12 mouse cellular contexts compared by ENCODE assay signal in genomic region chr13:104025710-104025995, GRCm38 (mm10).
DNase-seq lines count a peak whose midpoint lies in the region; ATAC-seq and TF ChIP-seq lines count a peak whose summit lies in the region.
"Had no signal": no experiment of that assay in that cellular context is flagged by ENCODE, and none has a peak within 500 bp of the region (broad histone marks: within the 10 kb centered on the region; RNA-seq: fewer than 3 reads in every experiment).

No protein-coding gene starts in this region.

- no peaks in the 10 kb centered on the region for H3K9me3 ChIP-seq in heart, embryonic 13.5 days
- H3K9me3 ChIP-seq in embryonic facial prominence, embryonic 14.5 days (ENCODE audit: control insufficient read depth, low read length), result no peaks in the 10 kb centered on the region

- no peak for DNase-seq in heart, postnatal 4 days
- DNase-seq in kidney, postnatal 10 days, result peak; percentile 54
- DNase-seq in kidney, adult 11 months, result no peak
- DNase-seq in embryonic facial prominence, embryonic 14.5 days (ENCODE audit: low spot score), result peak; percentile 67
- DNase-seq in left cerebral cortex, adult 11 months (ENCODE audit: low spot score), result no peak
- DNase-seq in gastrocnemius, adult 8-10 months (ENCODE audit: low spot score in 2 of 2), result no peak
- DNase-seq: adrenal gland, postnatal 10 days; cerebellum, adult 11-12 months had no signal

- H3K27me3 ChIP-seq in heart, embryonic 13.5 days (replicated peaks), result no peaks in the 10 kb centered on the region
- no peaks in the 10 kb centered on the region for H3K27me3 ChIP-seq in embryonic facial prominence, embryonic 14.5 days (replicated peaks; ENCODE audit: control insufficient read depth, insufficient read depth, low read length)
- no peaks in the 10 kb centered on the region for H3K27me3 ChIP-seq in myocyte (ENCODE audit: control insufficient read depth, insufficient read depth, insufficient read length)
- H3K27me3 ChIP-seq: Patski had no signal

- no peak overlapping the region for H3K4me3 ChIP-seq in heart, embryonic 13.5 days
- no peak overlapping the region for H3K4me3 ChIP-seq in embryonic facial prominence, embryonic 14.5 days (ENCODE audit: low read depth, low read length)
- H3K4me3 ChIP-seq in myocyte, result peak overlapping the region; percentile 0

- no peaks in the 10 kb centered on the region for H3K79me2 ChIP-seq in myocyte (ENCODE audit: control insufficient read depth, insufficient read depth)

- no peak for ATAC-seq in heart, embryonic 13.5 days (ENCODE audit: extremely low read depth, insufficient number of reproducible peaks, low FRiP score, low TSS enrichment)
- ATAC-seq in embryonic facial prominence, embryonic 14.5 days (ENCODE audit: low read depth), result no peak
- ATAC-seq: inflammation-experienced regulatory T-cells, adult 6 months had no signal

- WGBS in heart, embryonic 13.5 days, result 63% methylated on average over 6 of the region's 6 CpGs
- 38% methylated on average over 6 of the region's 6 CpGs for WGBS in embryonic facial prominence, embryonic 14.5 days

- 0 out of 2 replicates have a peak, but pooled peaks cover 6% of the 10 kb centered on the region for H3K36me3 ChIP-seq in heart, embryonic 13.5 days
- no peaks in the 10 kb centered on the region for H3K36me3 ChIP-seq in embryonic facial prominence, embryonic 14.5 days (ENCODE audit: control insufficient read depth, insufficient read depth, low read length)
- no peaks in the 10 kb centered on the region for H3K36me3 ChIP-seq in myocyte (ENCODE audit: control insufficient read depth, insufficient read depth)

- H3K27ac ChIP-seq in heart, embryonic 13.5 days (replicated peaks), result peak overlapping the region; percentile 71
- H3K27ac ChIP-seq in embryonic facial prominence, embryonic 14.5 days (replicated peaks; ENCODE audit: low read depth, low read length), result peak overlapping the region; percentile 86

- TF ChIP-seq POLR2A in myocyte (IDR thresholded peaks at IDR 0.05; ENCODE audit: insufficient read length, low read depth), result no peak

- H3ac ChIP-seq in myocyte (ENCODE audit: control insufficient read depth, insufficient read length), result no peak overlapping the region

- peak overlapping the region; percentile 33; the same call in 1 of the 2 replicates for H3K9ac ChIP-seq in heart, embryonic 13.5 days
- H3K9ac ChIP-seq in embryonic facial prominence, embryonic 14.5 days (ENCODE audit: low read depth, low read length), result peak overlapping the region; percentile 44; the same call in 1 of the 2 replicates

- H3K4me2 ChIP-seq in heart, embryonic 13.5 days, result peak overlapping the region; percentile 25
- H3K4me2 ChIP-seq in embryonic facial prominence, embryonic 14.5 days (ENCODE audit: low read depth, low read length), result peak overlapping the region; percentile 42
- H3K4me2 ChIP-seq in myocyte (ENCODE audit: low read depth), result peak overlapping the region; percentile 87

- H3K4me1 ChIP-seq in heart, embryonic 13.5 days, result peaks cover 22% of the 10 kb centered on the region
- peaks cover 28% of the 10 kb centered on the region for H3K4me1 ChIP-seq in embryonic facial prominence, embryonic 14.5 days (ENCODE audit: control insufficient read depth, insufficient read depth, low read length)

TF ChIP-seq in myocyte, 11 proteins besides CTCF, POLR2A, EP300 and RAD21:
- TF ChIP-seq USF1 (IDR thresholded peaks at IDR 0.05; ENCODE audit: low read depth) (no peak), MYOD1 (IDR thresholded peaks at IDR 0.05; ENCODE audit: control insufficient read depth in 1 of 3, insufficient read length in 2 of 3, low read depth in 2 of 3) (peak in 2 of 3 experiments; percentile 55 to 66)

Comparison
In these comparisons a context has a peak if more than half of its experiments do, and no peak if none do; other contexts are left out.
1. DNase-seq: peak in kidney, postnatal 10 days (single experiment) and embryonic facial prominence, embryonic 14.5 days (single experiment); none in heart, postnatal 4 days (single experiment), kidney, adult 11 months (single experiment), left cerebral cortex, adult 11 months (single experiment) and gastrocnemius, adult 8-10 months (0 of 2).
2. H3K4me2 ChIP-seq: peak in every context shown above with its lines; median percentile 87 in myocyte; 42 in embryonic facial prominence, embryonic 14.5 days; 25 in heart, embryonic 13.5 days.